Mouse (Mus musculus) right cerebral cortex, adult 2 months (tissue): Measurements from ENCODE around the gene Acbd6.
A peak's percentile ranks its signal among the peaks of the same experiment; 100 is the strongest.

ENCODE experiments used
- DNase-seq, 2 experiments: peaks; one replicate each; pipeline ENCODE4 v3.0.0; 2021 to 2022; ENCODE audit warnings: low spot score in 2 of 2

Gene Acbd6

DNA sequence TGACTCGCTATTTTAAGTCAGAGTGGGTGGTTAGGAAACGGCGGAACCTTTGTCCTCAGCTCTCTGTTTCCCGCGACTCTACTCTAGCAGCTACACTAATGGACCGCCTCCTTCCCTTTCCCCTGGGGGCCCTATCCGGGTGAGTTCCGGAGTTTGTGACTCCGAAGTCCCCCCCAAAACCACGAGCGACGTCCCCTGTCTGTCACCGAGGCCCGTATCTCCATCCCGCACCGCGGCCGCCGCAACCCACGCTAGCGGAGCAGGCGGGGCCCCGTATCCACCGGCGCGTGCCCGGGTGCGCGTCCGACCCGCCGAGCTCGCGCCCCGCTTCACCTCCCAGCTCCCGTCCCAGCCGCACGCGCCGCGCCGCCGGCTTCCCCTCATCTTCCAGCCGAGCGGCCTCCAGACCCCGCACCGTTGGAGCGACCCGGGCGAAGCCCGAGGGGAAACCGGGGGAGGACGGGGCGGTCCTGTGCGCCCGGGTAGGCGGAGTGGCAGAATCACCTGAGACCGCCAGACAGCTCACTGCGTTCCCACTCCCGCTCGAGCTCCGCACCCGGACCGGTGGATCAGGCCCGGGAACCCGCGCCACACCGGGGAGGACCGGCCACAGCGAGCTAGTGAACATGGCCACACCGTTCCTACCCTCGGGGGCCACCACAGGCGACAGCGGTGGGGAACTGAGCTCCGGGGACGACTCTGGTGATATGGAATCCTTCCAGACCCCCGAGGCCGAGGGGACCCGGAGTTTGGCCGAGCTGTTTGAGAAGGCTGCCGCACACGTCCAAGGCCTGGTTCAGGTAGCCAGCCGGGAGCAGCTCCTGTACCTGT lies at the start of gene Acbd6:
Gene Acbd6, plus strand, starts transcription at position 109 of the 831 bp plus-strand sequence.
- DNase-seq: peak; percentile 85 to 86

GRCm38 (mm10) chr1:155510263-155510662 lies 47.7 kb upstream of the Acbd6 start:
- no peak for DNase-seq

DNA sequence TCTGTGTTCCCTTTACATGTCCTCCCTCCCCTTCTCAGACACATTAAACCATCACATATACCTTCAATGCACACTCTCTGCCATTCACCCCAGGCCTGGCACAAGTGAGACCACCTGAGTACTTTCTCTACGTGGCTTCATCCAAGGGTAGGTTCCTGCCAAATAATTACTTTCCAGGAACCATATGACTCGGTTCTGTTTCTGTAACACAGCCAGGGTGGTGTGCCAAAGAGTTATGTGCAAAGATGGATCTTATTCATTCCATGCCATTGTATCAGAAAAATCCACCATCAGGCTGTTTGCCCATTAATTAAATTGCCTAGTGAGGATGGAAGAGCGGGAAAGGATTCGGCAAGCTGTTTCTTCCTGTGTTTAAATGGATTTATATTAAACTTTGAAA lies 42.1 kb upstream of the Acbd6 start:
- DNase-seq: no peak

DNA sequence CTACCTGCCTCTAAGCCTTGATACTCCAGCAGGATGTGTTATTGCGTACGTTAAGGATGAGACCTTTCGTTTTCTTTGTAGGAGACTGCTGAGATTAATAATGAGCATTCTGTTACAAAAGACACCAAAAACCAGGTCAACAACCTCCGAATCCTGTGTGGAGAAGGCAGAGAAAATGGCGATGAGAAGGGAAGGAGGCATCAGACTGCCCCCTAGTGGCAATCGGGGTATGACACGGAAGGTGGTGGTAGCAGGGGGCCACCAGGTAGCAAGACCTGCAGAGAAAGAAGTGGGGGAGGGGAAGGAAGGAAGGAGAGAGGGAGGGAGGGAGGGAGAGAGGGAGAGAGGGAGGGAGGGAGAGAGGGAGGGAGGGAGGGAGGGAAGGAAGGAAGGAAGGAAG lies 41.3 kb upstream of the Acbd6 start:
- DNase-seq: peak; percentile 55 to 65

- DNase-seq: no peak
These were observed 40.9 kb upstream of the Acbd6 start for GRCm38 (mm10) chr1:155517060-155517459.

- no peak for DNase-seq
These were observed 37.6 kb upstream of the Acbd6 start for GRCm38 (mm10) chr1:155520285-155520684.

DNA sequence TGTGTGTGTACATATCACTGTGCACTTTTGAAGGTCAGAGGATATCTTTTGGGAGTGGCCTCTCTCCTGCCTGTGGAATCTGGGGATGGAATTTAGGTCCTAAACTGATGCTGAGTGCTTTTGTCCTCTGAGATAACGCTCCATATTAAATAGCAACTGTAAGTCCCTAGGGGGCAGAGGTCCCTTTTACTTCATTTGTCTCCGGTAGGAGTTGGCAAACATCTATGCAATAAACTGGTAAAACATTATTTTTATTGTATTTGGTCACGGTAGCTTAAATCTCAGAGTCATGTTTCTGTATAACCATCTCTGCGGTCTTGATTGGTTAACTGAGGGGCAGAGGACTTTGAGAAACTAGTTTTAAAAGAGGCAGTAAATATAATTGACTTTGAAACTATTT lies 35.4 kb upstream of the Acbd6 start:
- no peak for DNase-seq

GRCm38 (mm10) chr1:155526176-155526575 lies 31.7 kb upstream of the Acbd6 start:
- no peak for DNase-seq

GRCm38 (mm10) chr1:155527027-155527786 lies 30.7 kb upstream of the Acbd6 start:
- no peak for DNase-seq

DNA sequence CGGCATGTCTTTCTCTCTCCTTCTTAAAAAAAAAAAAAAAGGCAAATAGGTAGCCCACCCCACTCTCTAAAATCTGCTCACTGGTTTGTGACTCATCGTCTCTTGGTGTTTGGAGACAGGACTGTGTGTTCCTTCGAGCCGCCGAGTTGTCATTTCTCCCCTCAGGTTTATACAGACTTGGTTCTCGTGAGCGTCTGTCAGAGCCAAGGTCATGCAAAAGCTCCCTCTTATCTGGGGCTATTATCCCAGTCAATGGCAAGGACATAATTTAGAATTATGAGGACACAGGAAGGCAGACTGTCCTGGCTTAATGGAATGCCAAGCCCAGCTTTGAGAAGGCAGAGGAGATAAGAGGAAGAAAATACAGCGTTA lies 30.1 kb upstream of the Acbd6 start:
- no peak for DNase-seq

DNA sequence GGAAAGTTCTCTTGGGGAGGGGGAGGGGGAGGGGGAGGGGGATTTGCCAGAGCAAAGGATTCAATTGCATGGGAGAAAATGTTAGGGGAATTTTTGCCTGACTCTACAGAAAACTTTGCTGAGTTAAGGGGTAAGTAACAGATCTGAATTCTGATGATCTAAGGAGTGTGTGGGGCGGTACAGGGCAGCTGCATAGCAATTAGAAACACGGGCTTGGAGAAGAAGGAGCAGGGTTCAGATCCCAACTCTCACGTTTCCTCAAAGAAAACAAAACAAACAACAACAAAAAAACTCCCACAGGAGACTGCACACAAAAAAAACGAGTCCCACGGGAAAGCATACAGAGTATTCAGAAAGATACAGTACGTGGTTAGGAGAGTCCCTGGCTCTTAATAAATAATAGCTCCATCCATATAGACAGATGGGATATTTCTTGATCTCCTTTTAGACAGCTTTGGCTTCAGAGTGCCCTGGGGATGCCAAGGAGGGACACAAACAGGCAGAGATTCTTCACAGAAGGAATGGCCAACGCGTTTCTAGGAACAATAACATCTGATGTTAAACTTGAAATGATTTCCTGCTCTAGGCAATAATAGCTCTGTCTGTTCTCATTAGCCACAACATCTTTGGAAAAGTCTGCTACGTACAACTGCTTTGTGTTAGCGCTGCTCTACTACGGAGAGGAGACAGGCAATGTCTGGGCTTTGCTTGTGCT lies 29.4 kb upstream of the Acbd6 start:
- DNase-seq: no peak

- no peak for DNase-seq
These were observed 28.6 kb upstream of the Acbd6 start for GRCm38 (mm10) chr1:155529120-155529963.

- no peak for DNase-seq
These were observed 27.1 kb upstream of the Acbd6 start for GRCm38 (mm10) chr1:155530561-155531457.

- no peak for DNase-seq
These were observed 25.5 kb upstream of the Acbd6 start for GRCm38 (mm10) chr1:155532396-155532795.

GRCm38 (mm10) chr1:155532833-155533688 lies 24.9 kb upstream of the Acbd6 start:
- no peak for DNase-seq

GRCm38 (mm10) chr1:155533689-155533965 lies 24.3 kb upstream of the Acbd6 start:
- no peak for DNase-seq

- DNase-seq: peak; percentile 47 to 64
These were observed 20.8 kb upstream of the Acbd6 start for GRCm38 (mm10) chr1:155537005-155537642.

DNA sequence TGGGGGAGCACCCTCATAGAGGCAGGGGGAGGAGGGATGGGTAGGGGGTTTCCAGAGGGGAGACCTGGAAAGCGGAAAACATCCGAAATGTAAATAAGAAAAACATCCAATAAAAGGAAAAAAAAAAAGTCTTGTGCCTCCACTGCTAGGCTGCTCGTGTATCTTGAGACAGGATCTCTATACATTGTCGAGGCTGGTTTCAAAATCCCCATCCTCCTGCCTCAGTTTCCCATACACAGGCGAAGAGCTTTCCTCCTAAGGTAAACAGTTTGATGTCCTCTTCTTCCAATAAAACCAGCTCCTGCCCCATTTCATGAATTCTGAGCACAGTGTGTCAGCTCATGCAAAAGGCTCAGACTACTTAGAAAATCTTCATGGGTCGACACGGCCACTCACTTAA lies 19.9 kb upstream of the Acbd6 start:
- no peak for DNase-seq

DNA sequence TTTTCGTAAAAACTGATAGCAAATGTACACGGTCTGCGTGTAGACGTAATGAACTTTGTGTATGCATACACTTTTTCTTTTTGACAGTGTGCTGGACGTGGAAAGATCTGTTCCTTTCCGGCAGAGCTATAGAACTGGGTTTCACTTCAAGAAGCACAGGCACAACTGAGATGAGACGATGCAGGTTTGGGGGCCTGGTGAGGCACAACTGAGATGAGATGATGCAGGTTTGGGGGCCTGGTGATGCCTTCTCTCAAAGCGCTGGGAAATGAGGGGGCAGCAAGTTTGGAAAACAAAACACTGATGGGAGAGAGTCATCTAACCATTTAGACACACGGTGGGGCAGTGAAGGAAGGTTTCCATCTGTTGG lies 293 bp upstream of the Acbd6 start:
- DNase-seq: no peak
